Mouse (Mus musculus) E14TG2a.4 (cell line): Measurements from ENCODE around the gene Cnmd.

ENCODE experiments used
- H3K27me3 ChIP-seq: 2 replicates; pipeline ENCODE4 v1.6.1; 2014; ENCODE audit warnings: low read length, control low read depth; ENCODE audit not compliant: insufficient read depth
- H3K36me3 ChIP-seq: 2 replicates; pipeline ENCODE4 v1.6.1; 2014; ENCODE audit warnings: low read length, control low read depth; ENCODE audit not compliant: insufficient read depth
- H3K4me1 ChIP-seq: replicated peaks from 2 replicates; pipeline ENCODE4 v1.6.1; 2014; ENCODE audit warnings: low read depth, low read length, control low read depth
- H3K4me3 ChIP-seq: replicated peaks from 2 replicates; pipeline ENCODE4 v1.5.1; 2014; ENCODE audit warnings: mild to moderate bottlenecking, low read length
- H3K9me3 ChIP-seq: 2 replicates; pipeline ENCODE4 v1.6.1; 2014; ENCODE audit warnings: low read length, control low read depth
- CTCF ChIP-seq: conservative IDR thresholded peaks from 2 replicates; pipeline ENCODE4 v1.5.1; 2014; ENCODE audit warnings: low read length
- NANOG ChIP-seq: IDR thresholded peaks from 2 replicates; pipeline ENCODE4 v1.6.1; 2014; ENCODE audit warnings: borderline replicate concordance, low read length, mixed read lengths
- POU5F1 ChIP-seq: IDR thresholded peaks from 2 replicates; pipeline ENCODE4 v1.6.1; 2014; ENCODE audit warnings: low read length, borderline replicate concordance

Cnmd gene

GRCm38 (mm10) chr14:79658748-79659508, 3.0 kb downstream of the Cnmd start:
- TF ChIP-seq NANOG, result no peak
- no peak for TF ChIP-seq POU5F1
- no peak for TF ChIP-seq CTCF
- Histone ChIP-seq H3K36me3 (no peaks in the 10 kb centered on the region), H3K4me1 (peaks cover 8% of the 10 kb centered on the region)

GRCm38 (mm10) chr14:79658286-79658685, 3.7 kb downstream of the Cnmd start:
- TF ChIP-seq NANOG (no peak), POU5F1 (no peak), CTCF (no peak)
- H3K9me3 ChIP-seq, result no peaks in the 10 kb centered on the region
- H3K27me3 ChIP-seq, result peaks cover 38% of the 10 kb centered on the region

More at GRCm38 (mm10) chr14:79658748-79659508, 3.0 kb downstream of the Cnmd start:
- H3K9me3 ChIP-seq, result no peaks in the 10 kb centered on the region
- H3K4me3 ChIP-seq, result no peak overlapping the region
- peaks cover 38% of the 10 kb centered on the region for H3K27me3 ChIP-seq

DNA sequence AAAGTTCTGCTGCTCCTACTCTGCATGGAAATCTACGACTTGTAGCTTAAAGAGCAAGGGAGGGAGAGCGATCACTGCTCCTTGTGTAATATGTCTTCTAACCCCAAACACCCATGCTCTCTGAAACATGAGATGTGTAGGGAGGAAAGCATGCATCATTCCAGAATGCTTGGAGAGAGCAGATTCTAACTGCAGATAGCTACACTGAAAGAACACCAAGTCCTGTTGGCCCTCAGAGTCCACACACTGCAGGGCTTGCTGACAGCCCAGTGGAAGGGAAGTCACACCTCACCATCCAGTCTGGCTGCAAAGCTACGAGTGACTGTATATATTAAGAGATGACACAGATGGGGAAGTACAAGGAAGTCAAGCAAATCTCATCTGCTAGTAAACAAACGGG, 9.3 kb downstream of the Cnmd start:
- TF ChIP-seq POU5F1, result no peak
- TF ChIP-seq NANOG, result no peak
- no peak for TF ChIP-seq CTCF
- H3K27me3 ChIP-seq, result peaks cover 5% of the 10 kb centered on the region; the same call in 1 of the 2 replicates
- no peaks in the 10 kb centered on the region for H3K9me3 ChIP-seq
- no peaks in the 10 kb centered on the region for H3K36me3 ChIP-seq
- H3K4me3 ChIP-seq, result no peak overlapping the region
- H3K4me1 ChIP-seq, result no peaks in the 10 kb centered on the region

More at GRCm38 (mm10) chr14:79658286-79658685, 3.7 kb downstream of the Cnmd start:
- Histone ChIP-seq H3K4me3 (no peak overlapping the region), H3K36me3 (no peaks in the 10 kb centered on the region), H3K4me1 (peaks cover 8% of the 10 kb centered on the region)

DNA sequence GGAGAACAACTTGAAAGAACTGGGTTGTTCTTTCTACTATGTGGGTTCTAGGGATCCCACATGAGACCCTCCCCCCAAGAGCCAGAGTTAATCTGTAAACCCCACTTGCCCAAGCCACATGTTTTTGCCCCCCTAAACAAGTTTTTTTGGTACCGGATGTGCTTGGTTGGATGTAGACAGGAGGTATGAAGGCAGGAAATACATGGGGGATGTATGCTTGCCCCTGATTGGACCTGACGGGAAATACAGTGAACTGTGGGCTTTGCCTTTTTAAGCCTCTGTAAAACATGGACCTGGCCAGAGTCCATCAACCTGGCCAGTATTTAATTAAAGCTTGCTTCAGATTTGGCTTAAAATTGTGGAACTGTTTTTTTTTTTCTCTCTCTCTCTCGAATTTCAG, 12.3 kb downstream of the Cnmd start:
- H3K36me3 ChIP-seq, result no peaks in the 10 kb centered on the region
- no peaks in the 10 kb centered on the region for H3K9me3 ChIP-seq
- H3K27me3 ChIP-seq, result peaks cover 8% of the 10 kb centered on the region; the same call in 1 of the 2 replicates
- peaks cover 9% of the 10 kb centered on the region for H3K4me1 ChIP-seq
- TF ChIP-seq NANOG (no peak), POU5F1 (no peak), CTCF (no peak)
- H3K4me3 ChIP-seq, result no peak overlapping the region

DNA sequence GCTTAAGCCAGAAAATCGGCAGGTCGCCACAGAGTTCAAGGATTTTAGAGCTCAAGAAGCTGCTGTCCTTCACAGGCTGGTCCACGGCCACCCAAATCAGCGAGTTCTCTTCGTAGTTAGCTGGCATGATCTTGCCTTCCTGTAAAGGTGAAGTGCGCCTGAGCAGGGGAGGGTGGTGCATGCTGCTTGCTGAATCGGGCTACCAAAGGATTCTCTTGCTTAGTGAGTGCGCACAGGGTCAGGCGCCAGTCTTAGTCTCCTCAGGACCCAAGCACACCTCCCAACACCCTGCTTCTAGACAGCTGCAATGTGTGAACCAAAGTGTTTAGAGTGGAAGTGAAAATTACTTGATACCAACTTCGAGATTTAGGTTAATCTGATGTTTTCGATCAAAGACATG, 16.6 kb downstream of the Cnmd start:
- no peaks in the 10 kb centered on the region for H3K9me3 ChIP-seq
- H3K4me1 ChIP-seq, result peaks cover 10% of the 10 kb centered on the region
- no peak overlapping the region for H3K4me3 ChIP-seq
- H3K36me3 ChIP-seq, result no peaks in the 10 kb centered on the region
- no peak for TF ChIP-seq NANOG
- TF ChIP-seq CTCF, result no peak
- peaks cover 3% of the 10 kb centered on the region; the same call in 1 of the 2 replicates for H3K27me3 ChIP-seq

GRCm38 (mm10) chr14:79642063-79642462, 19.9 kb downstream of the Cnmd start:
- Histone ChIP-seq H3K4me1 (peaks cover 10% of the 10 kb centered on the region), H3K9me3 (no peaks in the 10 kb centered on the region), H3K4me3 (no peak overlapping the region), H3K27me3 (peaks cover 3% of the 10 kb centered on the region; the same call in 1 of the 2 replicates), H3K36me3 (no peaks in the 10 kb centered on the region)
- no peak for TF ChIP-seq NANOG
- no peak for TF ChIP-seq CTCF
- no peak for TF ChIP-seq POU5F1

- Histone ChIP-seq H3K4me3 (no peak overlapping the region), H3K9me3 (no peaks in the 10 kb centered on the region), H3K36me3 (peaks cover 7% of the 10 kb centered on the region; the same call in 1 of the 2 replicates), H3K27me3 (no peaks in the 10 kb centered on the region), H3K4me1 (no peaks in the 10 kb centered on the region)
- TF ChIP-seq POU5F1, result no peak
- no peak for TF ChIP-seq CTCF
- TF ChIP-seq NANOG, result no peak
These were observed 25.2 kb downstream of the Cnmd start for GRCm38 (mm10) chr14:79636814-79637213.

- H3K4me1 ChIP-seq, result no peaks in the 10 kb centered on the region
- no peak overlapping the region for H3K4me3 ChIP-seq
- H3K9me3 ChIP-seq, result no peaks in the 10 kb centered on the region
- H3K36me3 ChIP-seq, result peaks cover 38% of the 10 kb centered on the region
- H3K27me3 ChIP-seq, result no peaks in the 10 kb centered on the region
- no peak for TF ChIP-seq POU5F1
- no peak for TF ChIP-seq NANOG
- no peak for TF ChIP-seq CTCF
These were observed 28.8 kb downstream of the Cnmd start for GRCm38 (mm10) chr14:79633196-79633595.
